Comparison of ENCODE assay signal across 11 mouse cellular contexts in the genomic region with DNA sequence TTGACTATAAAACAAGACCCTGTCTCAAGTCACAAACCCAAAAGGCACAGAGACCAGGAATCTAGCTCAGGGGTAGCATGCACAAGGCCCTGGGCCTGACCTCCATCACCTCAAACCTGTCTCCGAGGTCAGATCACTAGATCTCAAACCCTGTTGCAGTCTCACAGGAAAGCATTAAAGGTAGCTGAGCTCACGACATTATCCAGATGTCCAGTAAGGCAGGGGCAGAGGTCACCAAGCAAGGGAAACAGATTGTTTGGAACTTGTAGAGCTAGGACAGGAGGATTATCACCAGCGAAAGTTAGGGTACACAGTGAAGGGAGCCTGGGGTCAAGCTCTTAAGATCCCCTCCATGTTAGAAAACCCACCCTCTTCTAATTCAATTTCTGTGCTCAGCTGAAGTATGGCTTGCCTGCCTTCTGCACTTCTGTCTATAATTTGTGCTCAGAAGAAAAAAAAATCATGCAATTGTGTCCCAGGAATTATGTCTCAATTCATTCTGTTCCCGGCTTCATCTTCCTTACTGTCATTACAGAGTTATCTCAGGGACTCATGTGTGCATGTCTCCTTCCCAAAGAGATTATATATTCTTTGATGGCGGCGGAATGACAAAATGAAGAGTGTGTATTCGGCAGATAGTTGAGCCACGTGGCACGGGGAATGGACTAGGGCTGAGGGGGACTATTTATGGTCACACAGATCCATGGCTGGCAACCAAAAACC. TPM values are rescaled to one million over a fixed set of nuclear protein-coding genes. Genes with fewer than 3 reads are reported as not detected.
A peak's percentile ranks its signal among the peaks of the same experiment; 100 is the strongest.
DNase-seq lines count a peak whose midpoint lies in the region; ATAC-seq and TF ChIP-seq lines count a peak whose summit lies in the region.
"Had no signal": no experiment of that assay in that cellular context is flagged by ENCODE, and none has a peak within 500 bp of the region (broad histone marks: within the 10 kb centered on the region; RNA-seq: fewer than 3 reads in every experiment).

No protein-coding gene starts in this region.

- no peak overlapping the region for H3K27ac ChIP-seq in limb, embryonic 11.5 days (replicated peaks; ENCODE audit: low read depth, low read length)
- no peak overlapping the region for H3K27ac ChIP-seq in limb, embryonic 10.5 days
- peak overlapping the region; percentile 96 for H3K27ac ChIP-seq in small intestine, adult 2 months (ENCODE audit: insufficient read depth, low read depth, low read length)

- no peaks in the 10 kb centered on the region for H3K9me3 ChIP-seq in limb, embryonic 11.5 days (ENCODE audit: control insufficient read depth, low read length)
- H3K9me3 ChIP-seq in limb, embryonic 10.5 days (replicated peaks) = no peaks in the 10 kb centered on the region

- no peak overlapping the region for H3K9ac ChIP-seq in limb, embryonic 11.5 days (ENCODE audit: low read length)

- peak; percentile 48 for DNase-seq in embryo, embryonic 10 days (ENCODE audit: low spot score)
- no peak for DNase-seq in embryo, embryonic 10.5 days (ENCODE audit: low spot score)
- DNase-seq in limb, embryonic 11.5 days (ENCODE audit: low spot score) = peak; percentile 21
- no peak for DNase-seq in limb, embryonic 10.5 days (ENCODE audit: low spot score)
- DNase-seq in liver = peak; percentile 72
- DNase-seq in gastrocnemius, postnatal 10 days = no peak
- DNase-seq in urinary bladder, adult 18-20 months (ENCODE audit: low spot score in 2 of 2) = no peak
- DNase-seq: cerebellum, postnatal 10 days; kidney, adult 18-20 months; left cerebral cortex, postnatal 4 days had no signal

- TF ChIP-seq POLR2A in small intestine, adult 2 months (IDR thresholded peaks at IDR 0.05; ENCODE audit: low read depth, low read length) = no peak

- WGBS in limb, embryonic 11.5 days = 50% methylated on average over 9 of the region's 9 CpGs
- WGBS in limb, embryonic 10.5 days = 57% methylated on average over 9 of the region's 9 CpGs
- 24% methylated on average over 9 of the region's 9 CpGs for WGBS in small intestine, adult 2 months

- no peak overlapping the region for H3K4me2 ChIP-seq in limb, embryonic 11.5 days (ENCODE audit: low read depth, severe bottlenecking)

- peaks cover 4% of the 10 kb centered on the region for H3K27me3 ChIP-seq in limb, embryonic 11.5 days (ENCODE audit: control insufficient read depth, insufficient read depth, low read length)
- H3K27me3 ChIP-seq in limb, embryonic 10.5 days (ENCODE audit: low read depth, poor library complexity, severe bottlenecking) = peaks cover 19% of the 10 kb centered on the region
- H3K27me3 ChIP-seq in small intestine, adult 2 months (ENCODE audit: control insufficient read depth, insufficient read depth, low read length) = no peaks in the 10 kb centered on the region

- H3K4me3 ChIP-seq in limb, embryonic 11.5 days (ENCODE audit: low read depth, low read length) = no peak overlapping the region
- H3K4me3 ChIP-seq in limb, embryonic 10.5 days = no peak overlapping the region
- H3K4me3 ChIP-seq in small intestine, adult 2 months (ENCODE audit: low read depth, low read length) = peak overlapping the region; percentile 19; the same call in 1 of the 2 replicates

- ATAC-seq in limb, embryonic 11.5 days (ENCODE audit: insufficient number of reproducible peaks, low FRiP score, low TSS enrichment, low read depth) = no peak

- TF ChIP-seq CTCF in small intestine, adult 2 months (IDR thresholded peaks at IDR 0.05; ENCODE audit: extremely low read depth, insufficient read length, insufficient replicate concordance, low read depth, low read length) = no peak

- H3K4me1 ChIP-seq in limb, embryonic 11.5 days (ENCODE audit: control insufficient read depth, insufficient read depth, low read length) = no peaks in the 10 kb centered on the region
- peaks cover 38% of the 10 kb centered on the region for H3K4me1 ChIP-seq in limb, embryonic 10.5 days
- H3K4me1 ChIP-seq in small intestine, adult 2 months (ENCODE audit: control insufficient read depth, insufficient read depth, insufficient read length, low read length) = peaks cover 23% of the 10 kb centered on the region; the same call in 1 of the 2 replicates

- H3K36me3 ChIP-seq in limb, embryonic 11.5 days (ENCODE audit: control insufficient read depth, insufficient read depth, low read length) = no peaks in the 10 kb centered on the region
- no peaks in the 10 kb centered on the region for H3K36me3 ChIP-seq in limb, embryonic 10.5 days
- no peaks in the 10 kb centered on the region for H3K36me3 ChIP-seq in small intestine, adult 2 months (ENCODE audit: control insufficient read depth, insufficient read depth, low read length)

RNA-seq across cellular contexts. Expression of a gene that starts 7.6 kb away (rescaled TPM):
- 3.9 and 5.2 TPM in 2 replicates for polyA plus RNA-seq in limb, embryonic 11.5 days (2014; fragmentation: Nextera tagmentation; extraction: Ambion mirVana)
- polyA plus RNA-seq in limb, embryonic 10.5 days (2016; fragmentation: Nextera tagmentation; extraction: Ambion mirVana) = 4.3 and 4.9 TPM in 2 replicates
- polyA plus RNA-seq in small intestine, adult 2 months (2012; rRNA removed) = 8.1 and 29.1 TPM in 2 replicates
- 1 to 10 TPM; 5.6 to 6.1 TPM for total RNA-seq in gastrocnemius, postnatal 10 days (2021)

RNA-seq across cellular contexts. Expression of a gene that starts 10.6 kb away (rescaled TPM):
- 2.4 and 2.7 TPM in 2 replicates for polyA plus RNA-seq in limb, embryonic 11.5 days (2014; fragmentation: Nextera tagmentation; extraction: Ambion mirVana)
- 1.9 and 3.0 TPM in 2 replicates for polyA plus RNA-seq in limb, embryonic 10.5 days (2016; fragmentation: Nextera tagmentation; extraction: Ambion mirVana)
- 13.7 and 62.2 TPM in 2 replicates for polyA plus RNA-seq in small intestine, adult 2 months (2012; rRNA removed)
- 10 to 100 TPM; 17.3 to 23.7 TPM for total RNA-seq in gastrocnemius, postnatal 10 days (2021)

RNA-seq across cellular contexts. Expression of a gene that starts 35.5 kb away (rescaled TPM):
- polyA plus RNA-seq in limb, embryonic 11.5 days (2014; fragmentation: Nextera tagmentation; extraction: Ambion mirVana) = 43.6 and 44.1 TPM in 2 replicates
- polyA plus RNA-seq in limb, embryonic 10.5 days (2016; fragmentation: Nextera tagmentation; extraction: Ambion mirVana) = 45.7 and 47.1 TPM in 2 replicates
- polyA plus RNA-seq in small intestine, adult 2 months (2012; rRNA removed) = 0.71 and 2.1 TPM in 2 replicates
- 10 to 100 TPM in 1 of 2 experiments, 1 to 10 TPM in 1; 9.5 to 11.6 TPM for total RNA-seq in gastrocnemius, postnatal 10 days (2021)

RNA-seq across cellular contexts. Expression of a gene that starts 58.6 kb away (rescaled TPM):
- polyA plus RNA-seq in limb, embryonic 11.5 days (2014; fragmentation: Nextera tagmentation; extraction: Ambion mirVana) = 16.1 and 18.4 TPM in 2 replicates
- 31.9 and 39.8 TPM in 2 replicates for polyA plus RNA-seq in limb, embryonic 10.5 days (2016; fragmentation: Nextera tagmentation; extraction: Ambion mirVana)
- 2.4 and 3.0 TPM in 2 replicates for polyA plus RNA-seq in small intestine, adult 2 months (2012; rRNA removed)
- total RNA-seq in gastrocnemius, postnatal 10 days (2021) = 10 to 100 TPM; 27.6 to 28.4 TPM

Comparison
In these comparisons a context has a peak if more than half of its experiments do, and no peak if none do; other contexts are left out.
1. DNase-seq: peak in embryo, embryonic 10 days (single experiment), limb, embryonic 11.5 days (single experiment) and liver (single experiment); none in embryo, embryonic 10.5 days (single experiment), limb, embryonic 10.5 days (single experiment), gastrocnemius, postnatal 10 days (single experiment) and urinary bladder, adult 18-20 months (0 of 2).
2. RNA of a gene that starts 35.5 kb away (polyA plus RNA-seq): 45.7 to 47.1 TPM in limb, embryonic 10.5 days and 43.6 to 44.1 TPM in limb, embryonic 11.5 days; 0.71 to 2.1 TPM in small intestine, adult 2 months; every median in the first group is over 10 times any median in the second.